Mouse (Mus musculus) lung, embryonic 14.5 days (tissue): ENCODE results near the gene Nr1d2. TPM values are rescaled to one million over a fixed set of nuclear protein-coding genes. Genes with fewer than 3 reads are reported as not detected.
"Not testable (repeated sequence)": the region's sequence is repeated elsewhere in the genome, so short reads cannot be mapped to it uniquely, and the experiment has no call there.

Experiments used
- ATAC-seq: fragments of 200-750 bp; cut with Nextera tagmentation; 2 replicates; pipeline ENCODE4 v1.8.0; 2017; ENCODE audit warnings: mild to moderate bottlenecking, moderate TSS enrichment, moderate library complexity; ENCODE audit not compliant: insufficient read depth
- DNase-seq: peaks from one replicate; pipeline ENCODE4 v3.0.0-alpha.2; 2015
- H3K27ac ChIP-seq: fragments of 300-500 bp; sonication (generic); 2 replicates; pipeline ENCODE4 v1.5.1; 2014; ENCODE audit warnings: low read depth, mild to moderate bottlenecking, moderate library complexity
- H3K27me3 ChIP-seq: fragments of 300-500 bp; sonication (generic); 2 replicates; pipeline ENCODE4 v1.6.1; 2014; ENCODE audit warnings: low read length, control low read depth; ENCODE audit not compliant: insufficient read depth
- H3K36me3 ChIP-seq: fragments of 300-500 bp; sonication (generic); 2 replicates; pipeline ENCODE4 v1.6.1; 2014; ENCODE audit warnings: control low read depth; ENCODE audit not compliant: insufficient read depth
- H3K4me1 ChIP-seq: fragments of 300-500 bp; sonication (generic); 2 replicates; pipeline ENCODE4 v1.6.1; 2014; ENCODE audit warnings: antibody characterized with exemption, control low read depth; ENCODE audit not compliant: insufficient read depth
- H3K4me2 ChIP-seq: fragments of 300-500 bp; sonication (generic); 2 replicates; pipeline ENCODE4 v1.6.1; 2014; ENCODE audit warnings: mild to moderate bottlenecking
- H3K4me3 ChIP-seq: fragments of 300-500 bp; sonication (generic); 2 replicates; pipeline ENCODE4 v1.5.1; 2014; ENCODE audit warnings: low read depth, low read length
- H3K9ac ChIP-seq: fragments of 300-500 bp; sonication (generic); 2 replicates; pipeline ENCODE4 v1.6.1; 2014
- H3K9me3 ChIP-seq: fragments of 300-500 bp; sonication (generic); 2 replicates; pipeline ENCODE4 v1.6.1; 2016; ENCODE audit warnings: low read depth, low read length, control low read depth
- CTCF ChIP-seq: IDR thresholded peaks from 2 replicates; pipeline ENCODE4 v1.5.1; 2016; ENCODE audit warnings: antibody characterized with exemption, low read depth
- WGBS: fragments of 180-500 bp; shearing (Covaris S2); extraction: QIAGEN DNeasy Blood & Tissue Kit; methylation state at CpG from one replicate; pipeline ENCODE4 v1.1.7; 2014; 5-methylcytosine and 5-hydroxymethylcytosine counted together
- polyA plus RNA-seq: library from polyadenylated mRNA; unstranded; fragments of >200 nt; fragmentation: Nextera tagmentation; extraction: Ambion mirVana; gene quantifications from 2 replicates; pipeline ENCODE4 v1.2.1, GENCODE M21; 2014

Nr1d2 gene
- polyA plus RNA-seq, 1 experiment from 2014 or later = 9.1 TPM

- Histone ChIP-seq H3K9me3 (no peaks in the 10 kb centered on the region), H3K9ac (no peak overlapping the region), H3K36me3 (no peaks in the 10 kb centered on the region), H3K27me3 (no peaks in the 10 kb centered on the region), H3K4me2 (no peak overlapping the region), H3K4me3 (no peak overlapping the region), H3K27ac (no peak overlapping the region), H3K4me1 (no peaks in the 10 kb centered on the region)
- WGBS = 62% methylated on average over 7 of the region's 7 CpGs
- TF ChIP-seq CTCF = no peak
- DNase-seq = no peak
- ATAC-seq = no peak
Measured at GRCm38 (mm10) chr14:18240132-18240531, 1.2 kb upstream of the Nr1d2 start.

- no peak for TF ChIP-seq CTCF
- Histone ChIP-seq H3K27me3 (no peaks in the 10 kb centered on the region), H3K9me3 (no peaks in the 10 kb centered on the region), H3K4me2 (peak overlapping the region; percentile 82), H3K27ac (peak overlapping the region; percentile 89), H3K36me3 (no peaks in the 10 kb centered on the region), H3K4me1 (no peaks in the 10 kb centered on the region), H3K9ac (peak overlapping the region; percentile 70), H3K4me3 (peak overlapping the region; percentile 74)
- under 1% methylated on average over 63 of the region's 71 CpGs for WGBS
- ATAC-seq (peak; percentile 91), DNase-seq (peak; percentile 99)
Measured at GRCm38 (mm10) chr14:18238131-18238749, 687 bp downstream of the Nr1d2 start.

GRCm38 (mm10) chr14:18237381-18237780, 1.5 kb downstream of the Nr1d2 start:
- H3K9ac ChIP-seq = no peak overlapping the region
- WGBS = 63% methylated on average over 4 of the region's 4 CpGs
- H3K4me3 ChIP-seq = peak overlapping the region; percentile 74; the same call in 1 of the 2 replicates
- ATAC-seq = no peak
- H3K36me3 ChIP-seq = no peaks in the 10 kb centered on the region
- H3K27me3 ChIP-seq = no peaks in the 10 kb centered on the region
- peak overlapping the region; percentile 82 for H3K4me2 ChIP-seq
- 0 out of 2 replicates have a peak overlapping the region, but pooled peaks have one; percentile 89 for H3K27ac ChIP-seq
- no peaks in the 10 kb centered on the region for H3K9me3 ChIP-seq
- no peaks in the 10 kb centered on the region for H3K4me1 ChIP-seq
- no peak for TF ChIP-seq CTCF
- DNase-seq = peak; percentile 2

- H3K27ac ChIP-seq, H3K4me2 ChIP-seq, H3K36me3 ChIP-seq, H3K4me3 ChIP-seq, H3K4me1 ChIP-seq, ATAC-seq, H3K9me3 ChIP-seq, H3K9ac ChIP-seq, DNase-seq, H3K27me3 ChIP-seq: not testable (repeated sequence)
- WGBS = 79% methylated on average over 2 of the region's 2 CpGs
Measured at GRCm38 (mm10) chr14:18236496-18237235, 2.3 kb downstream of the Nr1d2 start.

GRCm38 (mm10) chr14:18233981-18234960, 4.7 kb downstream of the Nr1d2 start:
- WGBS = 57% methylated on average over 5 of the region's 5 CpGs
- H3K36me3 ChIP-seq = no peaks in the 10 kb centered on the region
- no peak overlapping the region for H3K4me2 ChIP-seq
- H3K27ac ChIP-seq = no peak overlapping the region
- no peak overlapping the region for H3K9ac ChIP-seq
- H3K4me3 ChIP-seq = no peak overlapping the region
- H3K9me3 ChIP-seq = no peaks in the 10 kb centered on the region
- no peaks in the 10 kb centered on the region for H3K4me1 ChIP-seq
- TF ChIP-seq CTCF = no peak
- no peaks in the 10 kb centered on the region for H3K27me3 ChIP-seq
- DNase-seq = no peak
- no peak for ATAC-seq

- 73% methylated on average over 2 of the region's 2 CpGs for WGBS
Measured at GRCm38 (mm10) chr14:18233076-18233475, 5.9 kb downstream of the Nr1d2 start.

GRCm38 (mm10) chr14:18231866-18232265, 7.1 kb downstream of the Nr1d2 start:
- not testable (repeated sequence) for H3K27ac ChIP-seq, H3K4me3 ChIP-seq, H3K27me3 ChIP-seq, DNase-seq, ATAC-seq, H3K9me3 ChIP-seq, H3K9ac ChIP-seq, H3K4me2 ChIP-seq, H3K36me3 ChIP-seq, H3K4me1 ChIP-seq
- 90% methylated on average over 8 of the region's 8 CpGs for WGBS

More at GRCm38 (mm10) chr14:18233076-18233475, 5.9 kb downstream of the Nr1d2 start:
- no peak overlapping the region for H3K9ac ChIP-seq
- no peaks in the 10 kb centered on the region for H3K4me1 ChIP-seq
- no peak overlapping the region for H3K4me2 ChIP-seq
- H3K9me3 ChIP-seq = no peaks in the 10 kb centered on the region
- H3K27me3 ChIP-seq = no peaks in the 10 kb centered on the region
- ATAC-seq = no peak
- DNase-seq = no peak
- no peak for TF ChIP-seq CTCF
- H3K36me3 ChIP-seq = no peaks in the 10 kb centered on the region
- H3K4me3 ChIP-seq = no peak overlapping the region
- H3K27ac ChIP-seq = no peak overlapping the region

GRCm38 (mm10) chr14:18229751-18230150, 9.2 kb downstream of the Nr1d2 start:
- WGBS = 93% methylated on average over 10 of the region's 10 CpGs
- not testable (repeated sequence) for H3K4me1 ChIP-seq, DNase-seq, H3K36me3 ChIP-seq, H3K4me3 ChIP-seq, H3K27me3 ChIP-seq, H3K27ac ChIP-seq, H3K9ac ChIP-seq, H3K9me3 ChIP-seq, H3K4me2 ChIP-seq, ATAC-seq

- not testable (repeated sequence) for ATAC-seq, H3K4me3 ChIP-seq, H3K27me3 ChIP-seq, H3K27ac ChIP-seq, H3K9me3 ChIP-seq, H3K36me3 ChIP-seq, H3K4me2 ChIP-seq, H3K4me1 ChIP-seq, H3K9ac ChIP-seq
- WGBS = 74% methylated on average over 11 of the region's 11 CpGs
- peak; percentile 11 for DNase-seq
Measured at GRCm38 (mm10) chr14:18226181-18226580, 12.7 kb downstream of the Nr1d2 start.

- H3K36me3 ChIP-seq, H3K4me1 ChIP-seq, DNase-seq, H3K27ac ChIP-seq, ATAC-seq, H3K4me3 ChIP-seq, H3K27me3 ChIP-seq, H3K9ac ChIP-seq, H3K4me2 ChIP-seq, H3K9me3 ChIP-seq: not testable (repeated sequence)
- WGBS = 91% methylated on average over 11 of the region's 11 CpGs
Measured at GRCm38 (mm10) chr14:18225431-18225830, 13.5 kb downstream of the Nr1d2 start.
